Mouse (Mus musculus): ENCODE results near the gene 1700029H14Rik. TPM values are rescaled to one million over a fixed set of nuclear protein-coding genes. Genes with fewer than 3 reads are reported as not detected.

Gene 1700029H14Rik
- not detected in 2 replicates for polyA plus RNA-seq (2014; fragmentation: Nextera tagmentation; extraction: Ambion mirVana)

DNA sequence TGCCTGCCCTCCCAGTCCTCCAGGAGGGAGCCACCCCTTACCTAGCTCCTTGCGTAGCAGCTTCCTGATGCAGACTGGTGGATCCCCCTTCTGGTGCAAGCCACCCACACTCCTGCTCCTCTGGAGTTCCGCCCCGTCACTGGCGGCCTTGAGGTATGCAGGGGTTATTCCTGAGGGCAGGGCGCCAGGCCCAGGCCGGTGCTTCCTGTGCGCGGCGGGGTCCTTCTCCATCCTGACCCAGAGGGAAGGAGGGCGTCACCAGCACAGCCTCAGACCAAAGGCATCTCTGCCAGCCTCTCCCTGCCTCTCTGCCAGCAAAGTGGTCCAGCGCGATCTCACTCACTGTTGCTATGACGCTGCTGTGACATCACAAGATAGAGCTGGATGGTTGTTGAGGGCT, at the start of gene 1700029H14Rik:
Gene 1700029H14Rik (minus strand): TSS at position 344 of the 400 bp plus-strand sequence.
- Histone ChIP-seq H3K27ac (replicated peaks; ENCODE audit: low read depth, low read length) (no peak within 1 kb of the TSS), H3K9me3 (ENCODE audit: control insufficient read depth, low read length) (no peaks in the 10 kb centered on the region), H3K4me3 (ENCODE audit: low read depth, low read length) (no peak within 1 kb of the TSS), H3K4me2 (ENCODE audit: low read depth, low read length) (no peak within 1 kb of the TSS), H3K4me1 (ENCODE audit: control insufficient read depth, insufficient read depth, low read length) (no peaks in the 10 kb centered on the region), H3K9ac (ENCODE audit: low read depth, low read length) (no peak within 1 kb of the TSS), H3K27me3 (replicated peaks; ENCODE audit: control insufficient read depth, insufficient read depth, low read length) (no peaks in the 10 kb centered on the region), H3K36me3 (ENCODE audit: control insufficient read depth, insufficient read depth, low read length) (no peaks in the 10 kb centered on the region)
- WGBS: 33% methylated on average over 11 of the region's 13 CpGs
- ATAC-seq (ENCODE audit: low read depth) (no peak), DNase-seq (ENCODE audit: low spot score) (no peak)

GRCm38 (mm10) chr8:13611702-13612101, 49.4 kb upstream of the 1700029H14Rik start:
- no peak for DNase-seq (ENCODE audit: low spot score)
- 0 out of 2 replicates have a peak, but pooled peaks cover 3% of the 10 kb centered on the region for H3K9me3 ChIP-seq (ENCODE audit: control insufficient read depth, low read length)
- H3K36me3 ChIP-seq (ENCODE audit: control insufficient read depth, insufficient read depth, low read length): peaks cover 12% of the 10 kb centered on the region
- H3K9ac ChIP-seq (ENCODE audit: low read depth, low read length): no peak overlapping the region
- H3K4me3 ChIP-seq (ENCODE audit: low read depth, low read length): no peak overlapping the region
- H3K4me1 ChIP-seq (ENCODE audit: control insufficient read depth, insufficient read depth, low read length): peaks cover 6% of the 10 kb centered on the region; the same call in 1 of the 2 replicates
- no peaks in the 10 kb centered on the region for H3K27me3 ChIP-seq (replicated peaks; ENCODE audit: control insufficient read depth, insufficient read depth, low read length)
- H3K4me2 ChIP-seq (ENCODE audit: low read depth, low read length): no peak overlapping the region
- no peak overlapping the region for H3K27ac ChIP-seq (replicated peaks; ENCODE audit: low read depth, low read length)
- no peak for ATAC-seq (ENCODE audit: low read depth)
- WGBS: 91% methylated on average over 12 of the region's 12 CpGs

- peaks cover 4% of the 10 kb centered on the region; the same call in 1 of the 2 replicates for H3K4me1 ChIP-seq (ENCODE audit: control insufficient read depth, insufficient read depth, low read length)
- WGBS: 83% methylated on average over 5 of the region's 5 CpGs
- H3K27me3 ChIP-seq (replicated peaks; ENCODE audit: control insufficient read depth, insufficient read depth, low read length): no peaks in the 10 kb centered on the region
Observed at GRCm38 (mm10) chr8:13609971-13610370, 47.7 kb upstream of the 1700029H14Rik start.

DNA sequence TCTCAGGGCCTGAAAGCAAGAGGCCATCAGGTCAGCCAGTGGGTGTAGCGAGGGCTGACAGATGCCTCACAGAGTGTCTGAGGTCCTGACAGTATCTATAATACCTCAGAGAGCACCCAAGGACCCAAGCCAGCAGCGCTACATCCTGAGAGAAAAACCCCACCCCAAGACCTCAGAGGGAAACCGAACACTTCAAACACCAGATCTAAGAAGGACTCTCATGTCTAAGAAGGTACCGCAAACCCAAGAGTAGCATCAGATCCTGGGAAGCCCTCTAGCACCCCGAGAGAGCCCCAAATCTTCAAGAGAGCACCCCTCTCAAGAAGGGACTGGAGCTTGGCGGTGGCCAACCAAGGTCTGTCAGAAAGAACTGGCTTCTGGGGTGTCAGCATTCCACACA, 46.7 kb upstream of the 1700029H14Rik start:
- 87% methylated on average over 6 of the region's 6 CpGs for WGBS
- no peak overlapping the region for H3K4me3 ChIP-seq (ENCODE audit: low read depth, low read length)

More at GRCm38 (mm10) chr8:13609971-13610370, 47.7 kb upstream of the 1700029H14Rik start:
- Histone ChIP-seq H3K9me3 (ENCODE audit: control insufficient read depth, low read length) (0 out of 2 replicates have a peak, but pooled peaks cover 3% of the 10 kb centered on the region), H3K36me3 (ENCODE audit: control insufficient read depth, insufficient read depth, low read length) (peaks cover 12% of the 10 kb centered on the region), H3K27ac (replicated peaks; ENCODE audit: low read depth, low read length) (no peak overlapping the region), H3K4me2 (ENCODE audit: low read depth, low read length) (no peak overlapping the region), H3K4me3 (ENCODE audit: low read depth, low read length) (no peak overlapping the region), H3K9ac (ENCODE audit: low read depth, low read length) (no peak overlapping the region)
- no peak for ATAC-seq (ENCODE audit: low read depth)
- no peak for DNase-seq (ENCODE audit: low spot score)

DNA sequence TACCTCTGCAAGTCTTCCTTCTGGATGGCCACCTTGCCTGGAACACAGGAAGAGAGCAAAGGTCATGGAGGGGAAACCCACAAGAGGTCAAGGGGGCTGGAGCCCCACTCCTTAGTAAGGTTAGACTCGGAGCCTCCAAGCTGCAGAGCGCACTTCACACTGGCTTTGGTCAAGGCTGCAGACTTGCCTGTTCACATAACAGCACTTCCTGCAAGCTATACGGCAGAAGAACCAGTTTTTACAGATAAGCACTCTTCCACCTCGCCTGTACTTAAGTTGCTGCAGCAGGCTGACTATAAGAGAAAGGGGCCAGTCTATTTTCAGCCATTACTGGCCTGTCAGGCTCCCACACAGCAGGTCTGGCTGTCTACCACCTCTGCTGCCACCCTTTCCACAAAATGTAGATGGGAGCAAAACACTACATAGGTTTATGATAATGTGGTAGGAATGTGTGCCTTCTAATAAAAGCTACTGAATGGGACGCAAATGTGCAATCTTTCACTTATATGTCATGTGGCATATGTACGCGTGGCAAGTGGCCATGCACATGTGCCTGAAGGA, 43.7 kb upstream of the 1700029H14Rik start:
- ATAC-seq (ENCODE audit: low read depth) (no peak), DNase-seq (ENCODE audit: low spot score) (no peak)
- Histone ChIP-seq H3K36me3 (ENCODE audit: control insufficient read depth, insufficient read depth, low read length) (no peaks in the 10 kb centered on the region; the same call in 1 of the 2 replicates), H3K27me3 (replicated peaks; ENCODE audit: control insufficient read depth, insufficient read depth, low read length) (no peaks in the 10 kb centered on the region), H3K4me2 (ENCODE audit: low read depth, low read length) (no peak overlapping the region), H3K4me1 (ENCODE audit: control insufficient read depth, insufficient read depth, low read length) (no peaks in the 10 kb centered on the region), H3K27ac (replicated peaks; ENCODE audit: low read depth, low read length) (no peak overlapping the region), H3K4me3 (ENCODE audit: low read depth, low read length) (no peak overlapping the region), H3K9me3 (ENCODE audit: control insufficient read depth, low read length) (no peaks in the 10 kb centered on the region), H3K9ac (ENCODE audit: low read depth, low read length) (no peak overlapping the region)
- 78% methylated on average over 7 of the region's 7 CpGs for WGBS

More for the DNA sequence above, 46.7 kb upstream of the 1700029H14Rik start:
- H3K9me3 ChIP-seq (ENCODE audit: control insufficient read depth, low read length): 0 out of 2 replicates have a peak, but pooled peaks cover 3% of the 10 kb centered on the region
- no peak for ATAC-seq (ENCODE audit: low read depth)
- DNase-seq (ENCODE audit: low spot score): no peak
- no peak overlapping the region for H3K4me2 ChIP-seq (ENCODE audit: low read depth, low read length)
- peaks cover 12% of the 10 kb centered on the region for H3K36me3 ChIP-seq (ENCODE audit: control insufficient read depth, insufficient read depth, low read length)
- no peaks in the 10 kb centered on the region for H3K27me3 ChIP-seq (replicated peaks; ENCODE audit: control insufficient read depth, insufficient read depth, low read length)
- H3K27ac ChIP-seq (replicated peaks; ENCODE audit: low read depth, low read length): no peak overlapping the region
- H3K4me1 ChIP-seq (ENCODE audit: control insufficient read depth, insufficient read depth, low read length): no peaks in the 10 kb centered on the region
- H3K9ac ChIP-seq (ENCODE audit: low read depth, low read length): no peak overlapping the region

DNA sequence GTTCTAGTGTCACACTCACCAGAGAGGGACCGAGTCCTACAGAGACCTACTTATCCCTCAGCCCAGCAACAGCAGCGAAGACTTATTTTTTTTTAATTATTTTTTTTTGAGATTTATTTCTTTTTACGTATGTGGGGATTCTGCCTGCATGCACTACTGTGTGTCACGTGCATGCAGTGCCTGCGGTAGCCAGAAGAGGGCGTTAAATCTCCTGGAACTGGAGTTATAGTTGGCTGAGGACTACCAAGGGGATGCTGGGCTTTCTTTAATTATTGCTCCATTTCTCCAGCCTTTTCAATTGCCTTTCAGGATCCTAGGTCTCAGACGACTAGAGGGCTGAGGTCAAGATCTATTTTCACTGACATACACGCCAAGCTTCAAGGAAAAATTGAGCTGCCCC, 40.4 kb upstream of the 1700029H14Rik start:
- no peak for DNase-seq (ENCODE audit: low spot score)
- peaks cover 4% of the 10 kb centered on the region for H3K36me3 ChIP-seq (ENCODE audit: control insufficient read depth, insufficient read depth, low read length)
- ATAC-seq (ENCODE audit: low read depth): no peak
- WGBS: 54% methylated on average over 8 of the region's 8 CpGs
- H3K4me1 ChIP-seq (ENCODE audit: control insufficient read depth, insufficient read depth, low read length): no peaks in the 10 kb centered on the region
- H3K4me3 ChIP-seq (ENCODE audit: low read depth, low read length): no peak overlapping the region
- no peaks in the 10 kb centered on the region for H3K27me3 ChIP-seq (replicated peaks; ENCODE audit: control insufficient read depth, insufficient read depth, low read length)
- H3K4me2 ChIP-seq (ENCODE audit: low read depth, low read length): no peak overlapping the region
- H3K27ac ChIP-seq (replicated peaks; ENCODE audit: low read depth, low read length): no peak overlapping the region
- no peaks in the 10 kb centered on the region for H3K9me3 ChIP-seq (ENCODE audit: control insufficient read depth, low read length)
- H3K9ac ChIP-seq (ENCODE audit: low read depth, low read length): no peak overlapping the region

DNA sequence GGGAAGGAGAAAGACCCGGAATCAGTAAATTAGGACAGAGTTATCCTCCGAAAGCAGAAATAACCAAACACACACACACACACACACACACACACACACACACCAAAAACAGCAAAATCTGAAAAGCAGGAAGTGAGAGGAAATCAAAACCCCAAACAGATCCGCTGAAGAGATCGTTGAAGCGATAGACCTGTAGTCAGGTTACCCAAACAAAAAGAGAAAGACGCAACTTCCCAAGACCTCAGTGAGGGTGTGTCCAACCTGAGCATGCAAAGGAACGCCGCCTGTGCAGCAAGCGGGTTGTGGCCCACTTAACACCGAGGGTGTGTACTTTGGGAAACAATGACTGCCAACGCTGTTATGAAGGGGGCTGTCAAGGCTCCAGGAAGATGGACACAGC, 38.9 kb upstream of the 1700029H14Rik start:
- H3K27me3 ChIP-seq (replicated peaks; ENCODE audit: control insufficient read depth, insufficient read depth, low read length): no peaks in the 10 kb centered on the region
- no peak overlapping the region for H3K4me2 ChIP-seq (ENCODE audit: low read depth, low read length)
- no peak overlapping the region for H3K4me3 ChIP-seq (ENCODE audit: low read depth, low read length)
- H3K27ac ChIP-seq (replicated peaks; ENCODE audit: low read depth, low read length): no peak overlapping the region
- 81% methylated on average over 11 of the region's 11 CpGs for WGBS
- H3K9me3 ChIP-seq (ENCODE audit: control insufficient read depth, low read length): no peaks in the 10 kb centered on the region
- H3K36me3 ChIP-seq (ENCODE audit: control insufficient read depth, insufficient read depth, low read length): peaks cover 10% of the 10 kb centered on the region
- no peak overlapping the region for H3K9ac ChIP-seq (ENCODE audit: low read depth, low read length)
- ATAC-seq (ENCODE audit: low read depth) (no peak), DNase-seq (ENCODE audit: low spot score) (no peak)
- no peaks in the 10 kb centered on the region for H3K4me1 ChIP-seq (ENCODE audit: control insufficient read depth, insufficient read depth, low read length)

- no peaks in the 10 kb centered on the region for H3K27me3 ChIP-seq (replicated peaks; ENCODE audit: control insufficient read depth, insufficient read depth, low read length)
- H3K9me3 ChIP-seq (ENCODE audit: control insufficient read depth, low read length): no peaks in the 10 kb centered on the region
- H3K4me2 ChIP-seq (ENCODE audit: low read depth, low read length): no peak overlapping the region
- ATAC-seq (ENCODE audit: low read depth): no peak
- no peak overlapping the region for H3K9ac ChIP-seq (ENCODE audit: low read depth, low read length)
- no peaks in the 10 kb centered on the region for H3K4me1 ChIP-seq (ENCODE audit: control insufficient read depth, insufficient read depth, low read length)
- peaks cover 13% of the 10 kb centered on the region for H3K36me3 ChIP-seq (ENCODE audit: control insufficient read depth, insufficient read depth, low read length)
- H3K27ac ChIP-seq (replicated peaks; ENCODE audit: low read depth, low read length): no peak overlapping the region
- WGBS: 80% methylated on average over 10 of the region's 10 CpGs
- DNase-seq (ENCODE audit: low spot score): no peak
- H3K4me3 ChIP-seq (ENCODE audit: low read depth, low read length): no peak overlapping the region
Observed at GRCm38 (mm10) chr8:13600716-13601115, 38.5 kb upstream of the 1700029H14Rik start.

DNA sequence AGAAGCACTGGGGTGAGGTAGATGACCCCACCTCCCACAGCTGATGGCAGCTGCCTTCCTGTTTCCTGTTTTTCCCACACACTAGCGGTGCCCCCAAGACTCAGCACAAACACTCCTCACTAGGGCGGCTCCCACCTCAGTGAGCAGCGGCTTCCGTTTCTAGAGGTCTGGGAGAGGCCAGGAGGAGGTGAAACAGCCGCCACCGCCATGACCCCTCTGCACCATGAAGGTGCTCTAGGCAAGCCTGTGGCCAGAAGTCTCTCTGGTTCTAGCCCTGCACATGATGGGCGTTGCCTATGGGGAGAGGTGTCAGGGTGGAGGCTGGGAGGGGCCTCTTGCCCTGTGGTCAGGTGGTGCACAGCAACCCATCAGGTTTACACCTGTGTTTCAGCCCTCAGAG, 37.9 kb upstream of the 1700029H14Rik start:
- ATAC-seq (ENCODE audit: low read depth): no peak
- Histone ChIP-seq H3K36me3 (ENCODE audit: control insufficient read depth, insufficient read depth, low read length) (peaks cover 15% of the 10 kb centered on the region), H3K27me3 (replicated peaks; ENCODE audit: control insufficient read depth, insufficient read depth, low read length) (no peaks in the 10 kb centered on the region), H3K9me3 (ENCODE audit: control insufficient read depth, low read length) (no peaks in the 10 kb centered on the region), H3K4me1 (ENCODE audit: control insufficient read depth, insufficient read depth, low read length) (no peaks in the 10 kb centered on the region), H3K4me3 (ENCODE audit: low read depth, low read length) (no peak overlapping the region), H3K27ac (replicated peaks; ENCODE audit: low read depth, low read length) (no peak overlapping the region), H3K4me2 (ENCODE audit: low read depth, low read length) (no peak overlapping the region), H3K9ac (ENCODE audit: low read depth, low read length) (no peak overlapping the region)
- DNase-seq (ENCODE audit: low spot score): no peak
- WGBS: 71% methylated on average over 7 of the region's 7 CpGs
